Mouse (Mus musculus): ENCODE measurements around the gene Clcf1. TPM values are rescaled to one million over a fixed set of nuclear protein-coding genes. Genes with fewer than 3 reads are reported as not detected.

Clcf1 gene
- polyA plus RNA-seq, 1 experiment from 2014 or later, result 0.49 TPM

- no peaks in the 10 kb centered on the region for H3K9me3 ChIP-seq (ENCODE audit: control insufficient read depth, low read length)
- H3K36me3 ChIP-seq (ENCODE audit: control insufficient read depth, insufficient read depth), result no peaks in the 10 kb centered on the region
- H3K27me3 ChIP-seq (replicated peaks; ENCODE audit: control insufficient read depth, insufficient read depth, low read length), result no peaks in the 10 kb centered on the region
- peak; percentile 30; the same call in 1 of the 2 replicates for ATAC-seq
- peak within 1 kb of the TSS; percentile 35 for H3K9ac ChIP-seq (replicated peaks; ENCODE audit: low read depth, low read length)
- H3K4me3 ChIP-seq (replicated peaks; ENCODE audit: low read length), result no peak within 1 kb of the TSS
- H3K27ac ChIP-seq (ENCODE audit: low read length), result no peak within 1 kb of the TSS
- H3K4me2 ChIP-seq (ENCODE audit: low read length), result no peak within 1 kb of the TSS
- 3% methylated on average over 11 of the region's 11 CpGs for WGBS
- peaks cover 8% of the 10 kb centered on the region; the same call in 1 of the 2 replicates for H3K4me1 ChIP-seq (replicated peaks; ENCODE audit: control insufficient read depth, insufficient read depth, low read length)
Measured at GRCm38 (mm10) chr19:4175368-4175947, 38.6 kb upstream of the Clcf1 start, which contains the start of gene Carns1. TSS of gene Carns1 (minus strand) at chr19:4175479.

- Histone ChIP-seq H3K27me3 (replicated peaks; ENCODE audit: control insufficient read depth, insufficient read depth, low read length) (no peaks in the 10 kb centered on the region), H3K27ac (ENCODE audit: low read length) (no peak overlapping the region), H3K9ac (replicated peaks; ENCODE audit: low read depth, low read length) (no peak overlapping the region), H3K4me1 (replicated peaks; ENCODE audit: control insufficient read depth, insufficient read depth, low read length) (peaks cover 10% of the 10 kb centered on the region), H3K4me2 (ENCODE audit: low read length) (no peak overlapping the region), H3K36me3 (ENCODE audit: control insufficient read depth, insufficient read depth) (no peaks in the 10 kb centered on the region), H3K4me3 (replicated peaks; ENCODE audit: low read length) (no peak overlapping the region), H3K9me3 (ENCODE audit: control insufficient read depth, low read length) (no peaks in the 10 kb centered on the region)
- ATAC-seq, result no peak
- WGBS, result 88% methylated on average over 7 of the region's 7 CpGs
Measured at GRCm38 (mm10) chr19:4180411-4180810, 33.6 kb upstream of the Clcf1 start.

GRCm38 (mm10) chr19:4181892-4182291 is 32.1 kb upstream of the Clcf1 start:
- no peaks in the 10 kb centered on the region for H3K36me3 ChIP-seq (ENCODE audit: control insufficient read depth, insufficient read depth)
- no peaks in the 10 kb centered on the region for H3K27me3 ChIP-seq (replicated peaks; ENCODE audit: control insufficient read depth, insufficient read depth, low read length)
- WGBS, result 49% methylated on average over 3 of the region's 3 CpGs
- no peak overlapping the region for H3K4me3 ChIP-seq (replicated peaks; ENCODE audit: low read length)
- no peak overlapping the region for H3K4me2 ChIP-seq (ENCODE audit: low read length)
- peaks cover 6% of the 10 kb centered on the region for H3K4me1 ChIP-seq (replicated peaks; ENCODE audit: control insufficient read depth, insufficient read depth, low read length)
- no peak overlapping the region for H3K27ac ChIP-seq (ENCODE audit: low read length)
- no peak overlapping the region for H3K9ac ChIP-seq (replicated peaks; ENCODE audit: low read depth, low read length)
- H3K9me3 ChIP-seq (ENCODE audit: control insufficient read depth, low read length), result no peaks in the 10 kb centered on the region
- peak; percentile 74 for ATAC-seq

- H3K4me1 ChIP-seq (replicated peaks; ENCODE audit: control insufficient read depth, insufficient read depth, low read length), result peaks cover 6% of the 10 kb centered on the region
- no peaks in the 10 kb centered on the region for H3K27me3 ChIP-seq (replicated peaks; ENCODE audit: control insufficient read depth, insufficient read depth, low read length)
- no peaks in the 10 kb centered on the region for H3K9me3 ChIP-seq (ENCODE audit: control insufficient read depth, low read length)
- WGBS, result 63% methylated on average over 2 of the region's 2 CpGs
- no peaks in the 10 kb centered on the region for H3K36me3 ChIP-seq (ENCODE audit: control insufficient read depth, insufficient read depth)
- H3K4me3 ChIP-seq (replicated peaks; ENCODE audit: low read length), result no peak overlapping the region
- no peak overlapping the region for H3K27ac ChIP-seq (ENCODE audit: low read length)
- no peak overlapping the region for H3K9ac ChIP-seq (replicated peaks; ENCODE audit: low read depth, low read length)
- no peak overlapping the region for H3K4me2 ChIP-seq (ENCODE audit: low read length)
- no peak for ATAC-seq
Measured at GRCm38 (mm10) chr19:4183689-4184088, 30.3 kb upstream of the Clcf1 start.

- no peak for ATAC-seq
- 62% methylated on average over 15 of the region's 15 CpGs for WGBS
- no peaks in the 10 kb centered on the region for H3K27me3 ChIP-seq (replicated peaks; ENCODE audit: control insufficient read depth, insufficient read depth, low read length)
Measured at GRCm38 (mm10) chr19:4184976-4185975, 28.8 kb upstream of the Clcf1 start.

GRCm38 (mm10) chr19:4187303-4187702 is 26.7 kb upstream of the Clcf1 start:
- ATAC-seq, result no peak
- no peak overlapping the region for H3K27ac ChIP-seq (ENCODE audit: low read length)
- no peak overlapping the region for H3K4me2 ChIP-seq (ENCODE audit: low read length)
- WGBS, result 80% methylated on average over 3 of the region's 3 CpGs
- no peaks in the 10 kb centered on the region for H3K27me3 ChIP-seq (replicated peaks; ENCODE audit: control insufficient read depth, insufficient read depth, low read length)
- no peak overlapping the region for H3K4me3 ChIP-seq (replicated peaks; ENCODE audit: low read length)
- H3K9ac ChIP-seq (replicated peaks; ENCODE audit: low read depth, low read length), result no peak overlapping the region
- no peaks in the 10 kb centered on the region for H3K36me3 ChIP-seq (ENCODE audit: control insufficient read depth, insufficient read depth)
- peaks cover 3% of the 10 kb centered on the region; the same call in 1 of the 2 replicates for H3K4me1 ChIP-seq (replicated peaks; ENCODE audit: control insufficient read depth, insufficient read depth, low read length)
- no peaks in the 10 kb centered on the region for H3K9me3 ChIP-seq (ENCODE audit: control insufficient read depth, low read length)

More at GRCm38 (mm10) chr19:4184976-4185975, 28.8 kb upstream of the Clcf1 start:
- H3K27ac ChIP-seq (ENCODE audit: low read length), result no peak overlapping the region
- H3K9ac ChIP-seq (replicated peaks; ENCODE audit: low read depth, low read length), result no peak overlapping the region
- H3K4me3 ChIP-seq (replicated peaks; ENCODE audit: low read length), result no peak overlapping the region
- H3K4me2 ChIP-seq (ENCODE audit: low read length), result no peak overlapping the region
- no peaks in the 10 kb centered on the region for H3K36me3 ChIP-seq (ENCODE audit: control insufficient read depth, insufficient read depth)
- H3K4me1 ChIP-seq (replicated peaks; ENCODE audit: control insufficient read depth, insufficient read depth, low read length), result peaks cover 6% of the 10 kb centered on the region
- no peaks in the 10 kb centered on the region for H3K9me3 ChIP-seq (ENCODE audit: control insufficient read depth, low read length)

- Histone ChIP-seq H3K4me2 (ENCODE audit: low read length) (no peak overlapping the region), H3K27me3 (replicated peaks; ENCODE audit: control insufficient read depth, insufficient read depth, low read length) (no peaks in the 10 kb centered on the region), H3K9ac (replicated peaks; ENCODE audit: low read depth, low read length) (no peak overlapping the region), H3K4me3 (replicated peaks; ENCODE audit: low read length) (no peak overlapping the region), H3K4me1 (replicated peaks; ENCODE audit: control insufficient read depth, insufficient read depth, low read length) (peaks cover 18% of the 10 kb centered on the region), H3K36me3 (ENCODE audit: control insufficient read depth, insufficient read depth) (peaks cover 2% of the 10 kb centered on the region; the same call in 1 of the 2 replicates), H3K9me3 (ENCODE audit: control insufficient read depth, low read length) (no peaks in the 10 kb centered on the region), H3K27ac (ENCODE audit: low read length) (no peak overlapping the region)
- ATAC-seq, result no peak
- WGBS, result 86% methylated on average over 12 of the region's 12 CpGs
Measured at GRCm38 (mm10) chr19:4189051-4189620, 24.9 kb upstream of the Clcf1 start.

GRCm38 (mm10) chr19:4190831-4191334 is 23.2 kb upstream of the Clcf1 start, which contains the start of gene Tbc1d10c:
TSS of gene Tbc1d10c (minus strand) at chr19:4191284.
- Histone ChIP-seq H3K27me3 (replicated peaks; ENCODE audit: control insufficient read depth, insufficient read depth, low read length) (no peaks in the 10 kb centered on the region), H3K36me3 (ENCODE audit: control insufficient read depth, insufficient read depth) (peaks cover 10% of the 10 kb centered on the region), H3K9ac (replicated peaks; ENCODE audit: low read depth, low read length) (peak within 1 kb of the TSS; percentile 91), H3K4me2 (ENCODE audit: low read length) (peak within 1 kb of the TSS; percentile 97), H3K27ac (ENCODE audit: low read length) (peak within 1 kb of the TSS; percentile 84), H3K4me3 (replicated peaks; ENCODE audit: low read length) (peak within 1 kb of the TSS; percentile 67), H3K4me1 (replicated peaks; ENCODE audit: control insufficient read depth, insufficient read depth, low read length) (peaks cover 23% of the 10 kb centered on the region), H3K9me3 (ENCODE audit: control insufficient read depth, low read length) (no peaks in the 10 kb centered on the region)
- WGBS, result 78% methylated on average over 4 of the region's 4 CpGs
- no peak for ATAC-seq
